Mouse (Mus musculus): ENCODE measurements around the gene Senp2. TPM values are rescaled to one million over a fixed set of nuclear protein-coding genes. Genes with fewer than 3 reads are reported as not detected.

Senp2 gene
- polyA plus RNA-seq (2015; fragmentation: Nextera tagmentation; extraction: Ambion mirVana): 34.9 and 35.3 TPM in 2 replicates

DNA sequence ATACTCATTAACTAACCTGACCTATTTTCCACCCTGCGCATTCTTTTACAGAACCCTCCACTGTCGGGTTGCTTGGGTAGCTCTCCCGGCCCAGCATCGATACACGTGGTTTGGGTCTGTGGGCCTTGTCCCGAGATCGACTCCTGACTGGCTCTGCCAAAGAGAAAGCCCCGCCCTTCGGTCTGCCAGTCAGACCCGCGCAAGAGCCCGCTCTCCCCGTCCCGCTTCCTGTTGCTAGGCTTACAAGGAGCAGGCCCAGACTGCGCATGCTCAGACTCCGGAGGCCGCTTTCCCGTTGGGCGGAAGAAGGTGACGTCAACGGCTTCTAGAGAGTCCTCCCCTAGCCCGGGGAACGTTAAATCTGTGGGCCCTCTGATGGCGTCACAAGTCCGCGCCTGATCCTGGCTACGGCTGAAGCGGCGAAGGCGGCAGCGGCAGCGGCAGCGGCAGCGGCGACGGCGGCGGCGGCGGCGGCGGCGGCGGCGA is at the start of gene Senp2:
Senp2 (plus strand) TSS at position 386 of the 486 bp plus-strand sequence.

GRCm38 (mm10) chr16:21995304-21995703 is 14.0 kb upstream of the Senp2 start, which contains the start of gene Liph:
Gene Liph (minus strand): TSS chr16:21995663.

Other genes with a start within 250 kb of the Senp2 start
- 3.3 and 4.2 TPM in 2 replicates for gene Ehhadh, start 221.7 kb upstream of the Senp2 start, polyA plus RNA-seq (2015; fragmentation: Nextera tagmentation; extraction: Ambion mirVana)
- 0.12 and 0.13 TPM in 2 replicates for gene Map3k13, start 215.1 kb upstream of the Senp2 start, polyA plus RNA-seq (2015; fragmentation: Nextera tagmentation; extraction: Ambion mirVana)
- gene Tmem41a, start 61.9 kb upstream of the Senp2 start, polyA plus RNA-seq (2015; fragmentation: Nextera tagmentation; extraction: Ambion mirVana): 30.4 and 32.8 TPM in 2 replicates
- 1.8 TPM in 2 replicates for gene Liph, start 13.8 kb upstream of the Senp2 start, polyA plus RNA-seq (2015; fragmentation: Nextera tagmentation; extraction: Ambion mirVana)
- gene Igf2bp2, start 153.8 kb downstream of the Senp2 start, polyA plus RNA-seq (2015; fragmentation: Nextera tagmentation; extraction: Ambion mirVana): 7.6 and 10.5 TPM in 2 replicates

Measured in spleen, postnatal 0 days (tissue).